Mouse (Mus musculus) liver, embryonic 11.5 days (tissue): ENCODE measurements around the gene 4930447C04Rik. TPM values are rescaled to one million over a fixed set of nuclear protein-coding genes. Genes with fewer than 3 reads are reported as not detected.

ENCODE experiments used
- ATAC-seq: fragments of 200-750 bp; cut with Nextera tagmentation; replicated peaks from 2 replicates; pipeline ENCODE4 v1.8.0; 2017; ENCODE audit warnings: moderate number of reproducible peaks, mild to moderate bottlenecking, moderate TSS enrichment, moderate library complexity; ENCODE audit not compliant: low FRiP score
- DNase-seq: peaks from one replicate; pipeline ENCODE4 v3.0.0-alpha.2; 2017; ENCODE audit warnings: low spot score
- H3K27ac ChIP-seq: fragments of 300-500 bp; sonication (generic); 2 replicates; pipeline ENCODE4 v1.5.1; 2014; ENCODE audit warnings: mild to moderate bottlenecking, low read depth, low read length, control low read depth
- H3K27me3 ChIP-seq: fragments of 300-500 bp; sonication (generic); replicated peaks from 2 replicates; pipeline ENCODE4 v1.6.1; 2014; ENCODE audit warnings: low read length, mixed read lengths; ENCODE audit not compliant: control insufficient read depth, insufficient read depth
- H3K36me3 ChIP-seq: fragments of 300-500 bp; sonication (generic); 2 replicates; pipeline ENCODE4 v1.6.1; 2014; ENCODE audit warnings: mild to moderate bottlenecking, low read length, moderate library complexity, mixed read lengths; ENCODE audit not compliant: control insufficient read depth, insufficient read depth
- H3K4me1 ChIP-seq: fragments of 300-500 bp; sonication (generic); replicated peaks from 2 replicates; pipeline ENCODE4 v1.6.1; 2014; ENCODE audit warnings: low read length, mixed read lengths; ENCODE audit not compliant: control insufficient read depth, insufficient read depth
- H3K4me2 ChIP-seq: fragments of 300-500 bp; sonication (generic); 2 replicates; pipeline ENCODE4 v1.6.1; 2014; ENCODE audit warnings: mild to moderate bottlenecking, control low read depth, moderate library complexity
- H3K4me3 ChIP-seq: fragments of 300-500 bp; sonication (generic); 2 replicates; pipeline ENCODE4 v1.5.1; 2014; ENCODE audit warnings: low read depth, low read length, control low read depth
- H3K9ac ChIP-seq: fragments of 300-500 bp; sonication (generic); 2 replicates; pipeline ENCODE4 v1.6.1; 2014; ENCODE audit warnings: low read depth, low read length, control low read depth
- H3K9me3 ChIP-seq: fragments of 300-500 bp; sonication (generic); 2 replicates; pipeline ENCODE4 v1.6.1; 2016; ENCODE audit warnings: low read length, inconsistent platforms, mixed read lengths; ENCODE audit not compliant: control insufficient read depth
- WGBS: fragments of 180-500 bp; shearing (Covaris S2); extraction: QIAGEN DNeasy Blood & Tissue Kit; methylation state at CpG from one replicate; pipeline ENCODE4 v1.1.7; 2014; 5-methylcytosine and 5-hydroxymethylcytosine counted together
- polyA plus RNA-seq: library from polyadenylated mRNA; unstranded; fragments of >200 nt; fragmentation: Nextera tagmentation; extraction: Ambion mirVana; gene quantifications from 2 replicates; pipeline ENCODE4 v1.2.1, GENCODE M21; 2014

Gene 4930447C04Rik
- polyA plus RNA-seq, result 3.1 and 3.5 TPM in 2 replicates

- DNase-seq (no peak), ATAC-seq (no peak)
- no peak within 1 kb of the TSS for H3K27ac ChIP-seq
- H3K27me3 ChIP-seq, result peaks cover 95% of the 10 kb centered on the region
- no peaks in the 10 kb centered on the region for H3K4me1 ChIP-seq
- H3K9ac ChIP-seq, result no peak within 1 kb of the TSS
- 2% methylated on average over 39 of the region's 39 CpGs for WGBS
- peak within 1 kb of the TSS; percentile 14; the same call in 1 of the 2 replicates for H3K4me3 ChIP-seq
- H3K9me3 ChIP-seq, result no peaks in the 10 kb centered on the region
- H3K36me3 ChIP-seq, result no peaks in the 10 kb centered on the region
- H3K4me2 ChIP-seq, result peak within 1 kb of the TSS; percentile 5; the same call in 1 of the 2 replicates
Measured at GRCm38 (mm10) chr12:72940071-72940821, at the start of gene 4930447C04Rik. TSS of gene 4930447C04Rik (minus strand) at chr12:72940774.

GRCm38 (mm10) chr12:72983071-72983857 is 42.7 kb upstream of the 4930447C04Rik start:
- 86% methylated on average over 8 of the region's 8 CpGs for WGBS
- no peak overlapping the region for H3K4me3 ChIP-seq
- no peaks in the 10 kb centered on the region for H3K4me1 ChIP-seq
- no peak for ATAC-seq
- H3K27ac ChIP-seq, result no peak overlapping the region
- no peaks in the 10 kb centered on the region for H3K27me3 ChIP-seq
- no peak overlapping the region for H3K9ac ChIP-seq
- no peaks in the 10 kb centered on the region for H3K9me3 ChIP-seq
- no peak for DNase-seq
- H3K36me3 ChIP-seq, result no peaks in the 10 kb centered on the region
- no peak overlapping the region for H3K4me2 ChIP-seq

GRCm38 (mm10) chr12:72982616-72983015 is 42.0 kb upstream of the 4930447C04Rik start:
- no peaks in the 10 kb centered on the region for H3K36me3 ChIP-seq
- WGBS, result 76% methylated on average over 10 of the region's 10 CpGs
- ATAC-seq (no peak), DNase-seq (no peak)
- H3K27me3 ChIP-seq, result no peaks in the 10 kb centered on the region
- H3K4me3 ChIP-seq, result no peak overlapping the region
- no peak overlapping the region for H3K27ac ChIP-seq
- H3K9me3 ChIP-seq, result no peaks in the 10 kb centered on the region
- no peaks in the 10 kb centered on the region for H3K4me1 ChIP-seq
- no peak overlapping the region for H3K4me2 ChIP-seq
- no peak overlapping the region for H3K9ac ChIP-seq

- Histone ChIP-seq H3K4me3 (no peak overlapping the region), H3K27ac (no peak overlapping the region), H3K9me3 (no peaks in the 10 kb centered on the region), H3K27me3 (no peaks in the 10 kb centered on the region), H3K9ac (no peak overlapping the region), H3K4me2 (no peak overlapping the region), H3K36me3 (no peaks in the 10 kb centered on the region), H3K4me1 (peaks cover 2% of the 10 kb centered on the region; the same call in 1 of the 2 replicates)
- peak; percentile 73 for ATAC-seq
- DNase-seq, result no peak
- 36% methylated on average over 5 of the region's 5 CpGs for WGBS
Measured at GRCm38 (mm10) chr12:72979236-72979635, 38.7 kb upstream of the 4930447C04Rik start.

- ATAC-seq (no peak), DNase-seq (no peak)
- Histone ChIP-seq H3K4me2 (no peak overlapping the region), H3K4me3 (no peak overlapping the region), H3K36me3 (no peaks in the 10 kb centered on the region), H3K27ac (no peak overlapping the region), H3K9ac (no peak overlapping the region), H3K27me3 (no peaks in the 10 kb centered on the region), H3K9me3 (no peaks in the 10 kb centered on the region), H3K4me1 (peaks cover 2% of the 10 kb centered on the region; the same call in 1 of the 2 replicates)
- WGBS, result 84% methylated on average over 3 of the region's 3 CpGs
Measured at GRCm38 (mm10) chr12:72977851-72978250, 37.3 kb upstream of the 4930447C04Rik start.

- Histone ChIP-seq H3K9ac (no peak overlapping the region), H3K27me3 (no peaks in the 10 kb centered on the region), H3K36me3 (no peaks in the 10 kb centered on the region), H3K4me3 (peak overlapping the region; percentile 36), H3K9me3 (no peaks in the 10 kb centered on the region), H3K4me1 (peaks cover 2% of the 10 kb centered on the region; the same call in 1 of the 2 replicates), H3K4me2 (peak overlapping the region; percentile 62), H3K27ac (no peak overlapping the region)
- 2% methylated on average over 12 of the region's 12 CpGs for WGBS
- DNase-seq, result peak; percentile 64
- peak; percentile 85 for ATAC-seq
Measured at GRCm38 (mm10) chr12:72976718-72977117, 36.1 kb upstream of the 4930447C04Rik start.

GRCm38 (mm10) chr12:72976172-72976571 is 35.6 kb upstream of the 4930447C04Rik start:
- Histone ChIP-seq H3K36me3 (no peaks in the 10 kb centered on the region), H3K27ac (no peak overlapping the region), H3K4me1 (peaks cover 2% of the 10 kb centered on the region; the same call in 1 of the 2 replicates), H3K4me3 (peak overlapping the region; percentile 36), H3K9me3 (no peaks in the 10 kb centered on the region), H3K4me2 (peak overlapping the region; percentile 62), H3K27me3 (no peaks in the 10 kb centered on the region), H3K9ac (no peak overlapping the region)
- no peak for ATAC-seq
- no peak for DNase-seq
- WGBS, result 6% methylated on average over 7 of the region's 7 CpGs

- ATAC-seq (no peak), DNase-seq (no peak)
- no peak overlapping the region for H3K4me2 ChIP-seq
- 7% methylated on average over 6 of the region's 6 CpGs for WGBS
- no peaks in the 10 kb centered on the region for H3K9me3 ChIP-seq
- no peak overlapping the region for H3K9ac ChIP-seq
- no peak overlapping the region for H3K27ac ChIP-seq
- H3K4me3 ChIP-seq, result no peak overlapping the region
- peaks cover 2% of the 10 kb centered on the region; the same call in 1 of the 2 replicates for H3K4me1 ChIP-seq
- no peaks in the 10 kb centered on the region for H3K36me3 ChIP-seq
- no peaks in the 10 kb centered on the region for H3K27me3 ChIP-seq
Measured at GRCm38 (mm10) chr12:72973161-72973560, 32.6 kb upstream of the 4930447C04Rik start.
